Mouse (Mus musculus) neural tube, embryonic 13.5 days (tissue): Measurements from ENCODE around the gene Sorbs2. TPM values are rescaled to one million over a fixed set of nuclear protein-coding genes. Genes with fewer than 3 reads are reported as not detected.

ENCODE experiments used
- polyA plus RNA-seq: library from polyadenylated mRNA; unstranded; fragments of >200 nt; fragmentation: Nextera tagmentation; extraction: Ambion mirVana; gene quantifications from 2 replicates; pipeline ENCODE4 v1.2.1, GENCODE M21; 2015

The Sorbs2 gene
- polyA plus RNA-seq, 1 experiment from 2014 or later: 50.5 TPM

Other genes with a start within 250 kb of the Sorbs2 start
- not detected in 2 replicates for gene F11, start 245.8 kb upstream of the Sorbs2 start, polyA plus RNA-seq
- not detected in 2 replicates for gene Klkb1, start 212.9 kb upstream of the Sorbs2 start, polyA plus RNA-seq
- not detected in 2 replicates for gene Gm45753, start 199.3 kb upstream of the Sorbs2 start, polyA plus RNA-seq
- 1.9 and 2.3 TPM in 2 replicates for gene Cyp4v3, start 174.6 kb upstream of the Sorbs2 start, polyA plus RNA-seq
- gene Fam149a, start 125.5 kb upstream of the Sorbs2 start, polyA plus RNA-seq: 7.1 TPM in 2 replicates
- 0.83 and 1.0 TPM in 2 replicates for gene Tlr3, start 96.7 kb upstream of the Sorbs2 start, polyA plus RNA-seq